Mouse (Mus musculus): ENCODE measurements at regions not wholly inside any gene's neighbourhood (a gene's known extent, or its start where the extent isn't known, plus 50 kb on each side); places are given as distances from the start of the nearest gene placed in this dataset.

GRCm38 (mm10) chr10:21824418-21825025, 57.5 kb upstream of the Sgk1 start:
- Histone ChIP-seq H3K27me3 (no peaks in the 10 kb centered on the region), H3K9ac (no peak overlapping the region), H3K27ac (no peak overlapping the region), H3K36me3 (replicated peaks) (no peaks in the 10 kb centered on the region), H3K9me3 (no peaks in the 10 kb centered on the region), H3K4me1 (peaks cover 19% of the 10 kb centered on the region), H3K4me3 (replicated peaks) (no peak overlapping the region), H3K4me2 (no peak overlapping the region)
- 0 out of 2 replicates have a peak, but pooled peaks have one; percentile 7 for ATAC-seq (ENCODE audit: low FRiP score)
- 54% methylated on average over 12 of the region's 12 CpGs for WGBS

- Histone ChIP-seq H3K4me1 (peaks cover 22% of the 10 kb centered on the region), H3K9ac (no peak overlapping the region), H3K4me3 (replicated peaks) (no peak overlapping the region), H3K9me3 (no peaks in the 10 kb centered on the region), H3K27ac (no peak overlapping the region), H3K36me3 (replicated peaks) (no peaks in the 10 kb centered on the region), H3K4me2 (no peak overlapping the region), H3K27me3 (no peaks in the 10 kb centered on the region)
- 41% methylated on average over 5 of the region's 5 CpGs for WGBS
- ATAC-seq (ENCODE audit: low FRiP score), result no peak
Measured at GRCm38 (mm10) chr10:21826793-21827504, 55.0 kb upstream of the Sgk1 start.

- Histone ChIP-seq H3K36me3 (replicated peaks) (no peaks in the 10 kb centered on the region), H3K27ac (no peak overlapping the region), H3K4me2 (no peak overlapping the region), H3K9me3 (no peaks in the 10 kb centered on the region), H3K4me1 (peaks cover 22% of the 10 kb centered on the region), H3K9ac (no peak overlapping the region), H3K4me3 (replicated peaks) (no peak overlapping the region), H3K27me3 (no peaks in the 10 kb centered on the region)
- ATAC-seq (ENCODE audit: low FRiP score), result no peak
- WGBS, result 69% methylated on average over 3 of the region's 3 CpGs
Measured at GRCm38 (mm10) chr10:21827505-21827844, 54.5 kb upstream of the Sgk1 start.

GRCm38 (mm10) chr10:21828432-21829061, 53.4 kb upstream of the Sgk1 start:
- Histone ChIP-seq H3K27me3 (no peaks in the 10 kb centered on the region), H3K9ac (no peak overlapping the region), H3K4me3 (replicated peaks) (no peak overlapping the region), H3K36me3 (replicated peaks) (no peaks in the 10 kb centered on the region), H3K4me2 (no peak overlapping the region), H3K27ac (peak overlapping the region; percentile 3; the same call in 1 of the 2 replicates), H3K9me3 (no peaks in the 10 kb centered on the region), H3K4me1 (peaks cover 22% of the 10 kb centered on the region)
- 36% methylated on average over 9 of the region's 9 CpGs for WGBS
- ATAC-seq (ENCODE audit: low FRiP score), result peak; percentile 43; the same call in 1 of the 2 replicates

GRCm38 (mm10) chr10:21829062-21829731, 52.8 kb upstream of the Sgk1 start:
- no peak overlapping the region for H3K4me2 ChIP-seq

GRCm38 (mm10) chr10:21831002-21831696, 50.8 kb upstream of the Sgk1 start:
- Histone ChIP-seq H3K4me1 (peaks cover 14% of the 10 kb centered on the region), H3K4me3 (replicated peaks) (no peak overlapping the region), H3K27ac (no peak overlapping the region), H3K9ac (no peak overlapping the region), H3K27me3 (no peaks in the 10 kb centered on the region), H3K4me2 (no peak overlapping the region), H3K36me3 (replicated peaks) (no peaks in the 10 kb centered on the region), H3K9me3 (no peaks in the 10 kb centered on the region)
- WGBS, result 82% methylated on average over 6 of the region's 6 CpGs
- ATAC-seq (ENCODE audit: low FRiP score), result no peak

More at GRCm38 (mm10) chr10:21829062-21829731, 52.8 kb upstream of the Sgk1 start:
- Histone ChIP-seq H3K9ac (no peak overlapping the region), H3K36me3 (replicated peaks) (no peaks in the 10 kb centered on the region), H3K9me3 (no peaks in the 10 kb centered on the region), H3K27ac (peak overlapping the region; percentile 3; the same call in 1 of the 2 replicates), H3K27me3 (no peaks in the 10 kb centered on the region), H3K4me1 (peaks cover 19% of the 10 kb centered on the region), H3K4me3 (replicated peaks) (no peak overlapping the region)
- WGBS, result 8% methylated on average over 11 of the region's 11 CpGs
- peak; percentile 70; the same call in 1 of the 2 replicates for ATAC-seq (ENCODE audit: low FRiP score)

Data from forebrain, embryonic 12.5 days (tissue).